Mouse (Mus musculus): ENCODE results near the gene Gpr82.

GRCm38 (mm10) chrX:13616726-13617125, 44.4 kb upstream of the Gpr82 start:
- TF ChIP-seq POLR2A (IDR thresholded peaks at IDR 0.05; ENCODE audit: borderline replicate concordance, low read depth, low read length) = no peak
- no peak for TF ChIP-seq CTCF (IDR thresholded peaks at IDR 0.05; ENCODE audit: low read depth, low read length)
